Mouse (Mus musculus): Measurements from ENCODE around the gene Gbgt1. TPM values are rescaled to one million over a fixed set of nuclear protein-coding genes. Genes with fewer than 3 reads are reported as not detected.

Gbgt1 gene
- polyA plus RNA-seq, 1 experiment from 2014 or later: not detected

- no peak overlapping the region for H3K4me3 ChIP-seq (ENCODE audit: low read depth, low read length)
- no peak overlapping the region for H3K27ac ChIP-seq (replicated peaks; ENCODE audit: low read depth, low read length)
- H3K9ac ChIP-seq (replicated peaks; ENCODE audit: low read length): no peak overlapping the region
- ATAC-seq (replicated peaks; ENCODE audit: insufficient number of reproducible peaks, low FRiP score, low TSS enrichment, low read depth): no peak
- H3K4me1 ChIP-seq (ENCODE audit: control insufficient read depth, insufficient read depth, low read length): 0 out of 2 replicates have a peak, but pooled peaks cover 2% of the 10 kb centered on the region
- WGBS: 45% methylated on average over 2 of the region's 2 CpGs
- no peak overlapping the region for H3K4me2 ChIP-seq (ENCODE audit: low read depth, low read length)
- no peaks in the 10 kb centered on the region for H3K9me3 ChIP-seq (replicated peaks; ENCODE audit: control insufficient read depth, low read length)
- no peaks in the 10 kb centered on the region for H3K36me3 ChIP-seq (replicated peaks; ENCODE audit: control insufficient read depth, insufficient read depth, low read depth, low read length)
- H3K27me3 ChIP-seq (ENCODE audit: control insufficient read depth, insufficient read depth, low read length): no peaks in the 10 kb centered on the region
- peak; percentile 23 for DNase-seq (ENCODE audit: low spot score)
Observed at GRCm38 (mm10) chr2:28518231-28518630, 21.5 kb downstream of the Gbgt1 start.

DNA sequence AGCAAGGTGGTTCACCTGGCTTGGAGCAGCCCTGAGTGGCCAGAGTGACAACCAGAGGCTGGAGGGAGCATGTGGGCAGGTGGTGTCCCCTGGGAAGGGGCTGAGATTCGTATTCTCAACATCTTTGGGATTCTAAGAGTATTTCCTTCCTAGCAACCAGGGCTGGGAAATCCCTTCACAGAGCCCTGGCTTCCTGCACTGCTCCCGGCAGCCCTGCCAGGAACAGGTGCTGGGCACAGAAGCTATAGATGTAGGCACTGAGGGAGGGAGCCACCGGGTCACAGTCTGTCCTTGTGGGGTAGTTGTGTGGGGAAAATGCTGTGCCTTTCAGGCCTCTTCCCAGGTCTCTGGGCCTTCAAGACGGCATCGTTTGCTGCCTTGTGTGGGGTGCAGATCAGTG lies 23.9 kb downstream of the Gbgt1 start:
- peaks cover 4% of the 10 kb centered on the region; the same call in 1 of the 2 replicates for H3K4me1 ChIP-seq (ENCODE audit: control insufficient read depth, insufficient read depth, low read length)
- H3K36me3 ChIP-seq (replicated peaks; ENCODE audit: control insufficient read depth, insufficient read depth, low read depth, low read length): no peaks in the 10 kb centered on the region
- H3K27ac ChIP-seq (replicated peaks; ENCODE audit: low read depth, low read length): no peak overlapping the region
- DNase-seq (ENCODE audit: low spot score) (no peak), ATAC-seq (replicated peaks; ENCODE audit: insufficient number of reproducible peaks, low FRiP score, low TSS enrichment, low read depth) (no peak)
- no peak overlapping the region for H3K4me2 ChIP-seq (ENCODE audit: low read depth, low read length)
- no peak overlapping the region for H3K9ac ChIP-seq (replicated peaks; ENCODE audit: low read length)
- no peaks in the 10 kb centered on the region for H3K9me3 ChIP-seq (replicated peaks; ENCODE audit: control insufficient read depth, low read length)
- no peak overlapping the region for H3K4me3 ChIP-seq (ENCODE audit: low read depth, low read length)
- H3K27me3 ChIP-seq (ENCODE audit: control insufficient read depth, insufficient read depth, low read length): no peaks in the 10 kb centered on the region
- 67% methylated on average over 5 of the region's 5 CpGs for WGBS

- Histone ChIP-seq H3K4me1 (ENCODE audit: control insufficient read depth, insufficient read depth, low read length) (peaks cover 8% of the 10 kb centered on the region; the same call in 1 of the 2 replicates), H3K27ac (replicated peaks; ENCODE audit: low read depth, low read length) (no peak overlapping the region), H3K27me3 (ENCODE audit: control insufficient read depth, insufficient read depth, low read length) (no peaks in the 10 kb centered on the region), H3K4me2 (ENCODE audit: low read depth, low read length) (no peak overlapping the region), H3K9me3 (replicated peaks; ENCODE audit: control insufficient read depth, low read length) (no peaks in the 10 kb centered on the region), H3K4me3 (ENCODE audit: low read depth, low read length) (no peak overlapping the region), H3K36me3 (replicated peaks; ENCODE audit: control insufficient read depth, insufficient read depth, low read depth, low read length) (no peaks in the 10 kb centered on the region), H3K9ac (replicated peaks; ENCODE audit: low read length) (no peak overlapping the region)
- no peak for DNase-seq (ENCODE audit: low spot score)
- WGBS: 85% methylated on average over 6 of the region's 6 CpGs
- no peak for ATAC-seq (replicated peaks; ENCODE audit: insufficient number of reproducible peaks, low FRiP score, low TSS enrichment, low read depth)
Observed at GRCm38 (mm10) chr2:28521571-28522151, 25.0 kb downstream of the Gbgt1 start.

- WGBS: 80% methylated on average over 4 of the region's 4 CpGs
- H3K36me3 ChIP-seq (replicated peaks; ENCODE audit: control insufficient read depth, insufficient read depth, low read depth, low read length): no peaks in the 10 kb centered on the region
- no peak overlapping the region for H3K4me2 ChIP-seq (ENCODE audit: low read depth, low read length)
- no peaks in the 10 kb centered on the region for H3K9me3 ChIP-seq (replicated peaks; ENCODE audit: control insufficient read depth, low read length)
- peaks cover 8% of the 10 kb centered on the region; the same call in 1 of the 2 replicates for H3K4me1 ChIP-seq (ENCODE audit: control insufficient read depth, insufficient read depth, low read length)
- no peak overlapping the region for H3K4me3 ChIP-seq (ENCODE audit: low read depth, low read length)
- H3K9ac ChIP-seq (replicated peaks; ENCODE audit: low read length): no peak overlapping the region
- ATAC-seq (replicated peaks; ENCODE audit: insufficient number of reproducible peaks, low FRiP score, low TSS enrichment, low read depth) (no peak), DNase-seq (ENCODE audit: low spot score) (no peak)
- H3K27ac ChIP-seq (replicated peaks; ENCODE audit: low read depth, low read length): no peak overlapping the region
- no peaks in the 10 kb centered on the region for H3K27me3 ChIP-seq (ENCODE audit: control insufficient read depth, insufficient read depth, low read length)
Observed at GRCm38 (mm10) chr2:28522166-28522565, 25.5 kb downstream of the Gbgt1 start.

GRCm38 (mm10) chr2:28523643-28524117 lies 27.0 kb downstream of the Gbgt1 start:
- H3K4me3 ChIP-seq (ENCODE audit: low read depth, low read length): no peak overlapping the region
- H3K4me1 ChIP-seq (ENCODE audit: control insufficient read depth, insufficient read depth, low read length): peaks cover 8% of the 10 kb centered on the region; the same call in 1 of the 2 replicates
- H3K36me3 ChIP-seq (replicated peaks; ENCODE audit: control insufficient read depth, insufficient read depth, low read depth, low read length): no peaks in the 10 kb centered on the region
- H3K4me2 ChIP-seq (ENCODE audit: low read depth, low read length): no peak overlapping the region
- H3K9me3 ChIP-seq (replicated peaks; ENCODE audit: control insufficient read depth, low read length): no peaks in the 10 kb centered on the region
- no peak overlapping the region for H3K27ac ChIP-seq (replicated peaks; ENCODE audit: low read depth, low read length)
- ATAC-seq (replicated peaks; ENCODE audit: insufficient number of reproducible peaks, low FRiP score, low TSS enrichment, low read depth) (no peak), DNase-seq (ENCODE audit: low spot score) (peak; percentile 31)
- H3K27me3 ChIP-seq (ENCODE audit: control insufficient read depth, insufficient read depth, low read length): no peaks in the 10 kb centered on the region
- no peak overlapping the region for H3K9ac ChIP-seq (replicated peaks; ENCODE audit: low read length)
- whole genome bisulfite sequencing: 16% methylated on average over 5 of the region's 5 CpGs

DNA sequence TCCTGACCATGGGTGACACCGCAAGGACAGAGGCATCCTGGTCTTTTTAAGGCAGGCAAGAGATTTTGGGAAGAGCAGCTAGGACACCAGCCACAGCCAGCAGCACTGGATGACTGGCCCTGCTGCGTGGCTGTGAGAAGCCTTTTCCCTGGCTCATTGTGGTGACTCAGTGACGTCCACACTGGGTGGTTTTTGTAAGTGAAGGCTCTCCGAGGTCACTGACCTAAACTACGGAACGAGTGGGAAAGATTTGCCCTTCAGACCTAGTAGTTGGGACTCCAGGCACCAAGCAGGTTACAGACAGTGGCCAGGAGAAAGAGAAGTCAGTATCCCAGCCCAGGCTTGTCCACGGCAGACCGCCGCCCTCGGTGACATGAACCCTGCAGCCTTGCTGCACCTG lies 27.7 kb downstream of the Gbgt1 start:
- no peak for DNase-seq (ENCODE audit: low spot score)
- no peak for ATAC-seq (replicated peaks; ENCODE audit: insufficient number of reproducible peaks, low FRiP score, low TSS enrichment, low read depth)
- no peaks in the 10 kb centered on the region for H3K36me3 ChIP-seq (replicated peaks; ENCODE audit: control insufficient read depth, insufficient read depth, low read depth, low read length)
- no peak overlapping the region for H3K4me3 ChIP-seq (ENCODE audit: low read depth, low read length)
- no peak overlapping the region; the same call in 1 of the 2 replicates for H3K9ac ChIP-seq (replicated peaks; ENCODE audit: low read length)
- no peak overlapping the region for H3K4me2 ChIP-seq (ENCODE audit: low read depth, low read length)
- WGBS: 79% methylated on average over 10 of the region's 10 CpGs
- H3K27ac ChIP-seq (replicated peaks; ENCODE audit: low read depth, low read length): no peak overlapping the region; the same call in 1 of the 2 replicates
- H3K9me3 ChIP-seq (replicated peaks; ENCODE audit: control insufficient read depth, low read length): no peaks in the 10 kb centered on the region
- H3K4me1 ChIP-seq (ENCODE audit: control insufficient read depth, insufficient read depth, low read length): peaks cover 8% of the 10 kb centered on the region; the same call in 1 of the 2 replicates
- H3K27me3 ChIP-seq (ENCODE audit: control insufficient read depth, insufficient read depth, low read length): no peaks in the 10 kb centered on the region

GRCm38 (mm10) chr2:28525219-28525942 lies 28.7 kb downstream of the Gbgt1 start:
- H3K9ac ChIP-seq (replicated peaks; ENCODE audit: low read length): peak overlapping the region; percentile 37
- peaks cover 8% of the 10 kb centered on the region; the same call in 1 of the 2 replicates for H3K4me1 ChIP-seq (ENCODE audit: control insufficient read depth, insufficient read depth, low read length)
- H3K9me3 ChIP-seq (replicated peaks; ENCODE audit: control insufficient read depth, low read length): no peaks in the 10 kb centered on the region
- peak overlapping the region; percentile 60 for H3K27ac ChIP-seq (replicated peaks; ENCODE audit: low read depth, low read length)
- H3K4me2 ChIP-seq (ENCODE audit: low read depth, low read length): no peak overlapping the region; the same call in 1 of the 2 replicates
- no peak overlapping the region for H3K4me3 ChIP-seq (ENCODE audit: low read depth, low read length)
- no peaks in the 10 kb centered on the region for H3K36me3 ChIP-seq (replicated peaks; ENCODE audit: control insufficient read depth, insufficient read depth, low read depth, low read length)
- no peaks in the 10 kb centered on the region for H3K27me3 ChIP-seq (ENCODE audit: control insufficient read depth, insufficient read depth, low read length)
- WGBS: 20% methylated on average over 9 of the region's 11 CpGs
- peak; percentile 64 for DNase-seq (ENCODE audit: low spot score)
- peak; percentile 79 for ATAC-seq (replicated peaks; ENCODE audit: insufficient number of reproducible peaks, low FRiP score, low TSS enrichment, low read depth)
